Mouse (Mus musculus) layer of hippocampus, postnatal 10 days (tissue): ENCODE results near the gene Camk1d. TPM values are rescaled to one million over a fixed set of nuclear protein-coding genes. Genes with fewer than 3 reads are reported as not detected.
A peak's percentile ranks its signal among the peaks of the same experiment; 100 is the strongest.

Experiments used
- DNase-seq, 2 experiments: peaks; one replicate each; pipeline ENCODE4 v3.0.0; 2021; ENCODE audit warnings: low spot score in 2 of 2
- total RNA-seq, 2 experiments: library from RNA; stranded (reverse); gene quantifications; 2 replicates each; pipeline ENCODE4 v1.2.3; 2021

Gene Camk1d
- total RNA-seq, 2 experiments from 2014 or later, result 124 to 128 TPM

- DNase-seq, result no peak
Observed at GRCm38 (mm10) chr2:5357056-5357455, 357.3 kb downstream of the Camk1d start.

GRCm38 (mm10) chr2:5352821-5353522 is 361.3 kb downstream of the Camk1d start:
- DNase-seq, result no peak

GRCm38 (mm10) chr2:5345344-5345743 is 369.0 kb downstream of the Camk1d start:
- no peak for DNase-seq

- no peak for DNase-seq
Observed at GRCm38 (mm10) chr2:5327533-5328250, 386.6 kb downstream of the Camk1d start.

- no peak for DNase-seq
Observed at GRCm38 (mm10) chr2:5324806-5325205, 389.5 kb downstream of the Camk1d start.

- DNase-seq, result no peak
Observed at GRCm38 (mm10) chr2:5321660-5322295, 392.5 kb downstream of the Camk1d start.

GRCm38 (mm10) chr2:5319138-5319537 is 395.2 kb downstream of the Camk1d start:
- DNase-seq, result no peak

- DNase-seq, result no peak
Observed at GRCm38 (mm10) chr2:5316763-5317162, 397.6 kb downstream of the Camk1d start.

GRCm38 (mm10) chr2:5316217-5316616 is 398.1 kb downstream of the Camk1d start:
- no peak for DNase-seq

GRCm38 (mm10) chr2:5315291-5315828 is 399.0 kb downstream of the Camk1d start:
- DNase-seq, result no peak

GRCm38 (mm10) chr2:5314530-5315166 is 399.7 kb downstream of the Camk1d start:
- no peak for DNase-seq

GRCm38 (mm10) chr2:5305156-5305555 is 409.2 kb downstream of the Camk1d start:
- DNase-seq, result no peak

- no peak for DNase-seq
Observed at GRCm38 (mm10) chr2:5304451-5304850, 409.9 kb downstream of the Camk1d start.

- no peak for DNase-seq
Observed at GRCm38 (mm10) chr2:5301286-5301685, 413.0 kb downstream of the Camk1d start.

- no peak for DNase-seq
Observed at GRCm38 (mm10) chr2:5298071-5298470, 416.2 kb downstream of the Camk1d start.

- DNase-seq, result no peak
Observed at GRCm38 (mm10) chr2:5296749-5297545, 417.4 kb downstream of the Camk1d start.

GRCm38 (mm10) chr2:5295098-5295497 is 419.2 kb downstream of the Camk1d start:
- DNase-seq, result peak in 1 of 2 experiments; percentile 2

GRCm38 (mm10) chr2:5294451-5294850 is 419.9 kb downstream of the Camk1d start:
- DNase-seq, result no peak

- DNase-seq, result no peak
Observed at GRCm38 (mm10) chr2:5288593-5288992, 425.7 kb downstream of the Camk1d start.

- DNase-seq, result no peak
Observed at GRCm38 (mm10) chr2:5287044-5287380, 427.3 kb downstream of the Camk1d start.
